Mouse (Mus musculus): ENCODE results near the gene Usp32.

DNA sequence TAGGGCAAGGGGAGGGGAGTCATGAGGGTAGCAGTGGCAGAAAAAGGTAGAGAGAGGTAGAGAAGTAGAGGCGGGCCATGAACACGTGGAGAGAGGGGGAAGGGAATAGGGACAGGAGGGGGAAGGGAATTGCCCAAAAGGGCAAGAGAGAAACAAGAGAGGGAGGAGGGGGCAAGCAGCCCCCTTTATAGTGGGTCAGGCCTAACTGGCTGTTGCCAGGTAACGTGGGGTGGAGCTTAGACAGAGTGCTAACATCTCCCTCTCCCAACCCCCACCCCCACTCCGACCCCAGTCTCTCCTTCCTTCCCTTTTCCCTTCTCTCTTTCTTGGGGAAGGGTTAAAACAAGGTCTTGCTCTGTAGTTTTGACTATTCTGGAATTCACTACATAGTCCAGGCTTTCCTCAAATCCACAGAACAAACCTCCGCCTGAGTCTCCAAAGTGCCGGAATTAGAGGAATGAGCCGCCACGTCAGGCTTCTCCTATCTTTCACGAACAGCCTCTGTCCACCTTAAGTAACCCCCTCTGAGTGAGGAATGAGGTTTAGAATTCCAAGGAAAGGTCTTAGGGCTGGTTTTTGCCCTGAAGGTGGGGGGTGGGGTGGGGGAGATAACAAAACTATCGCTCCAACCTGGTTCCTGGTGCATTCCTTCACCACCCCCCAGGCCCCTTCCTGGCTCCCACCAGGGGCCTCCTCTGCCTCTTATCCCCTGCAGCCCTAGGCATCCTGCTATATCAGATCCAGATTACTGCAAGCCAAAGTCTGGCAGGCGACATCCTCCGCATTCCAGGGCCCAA is 195.1 kb downstream of the Usp32 start:
- TF ChIP-seq CTCF (IDR thresholded peaks at IDR 0.05; ENCODE audit: low read depth, low read length) (no peak), GATA1 (IDR thresholded peaks at IDR 0.05; ENCODE audit: borderline replicate concordance, low read length) (no peak), TAL1 (conservative IDR thresholded peaks at IDR 0.05; ENCODE audit: low read depth, low read length) (no peak), POLR2AphosphoS5 (IDR thresholded peaks at IDR 0.05; ENCODE audit: insufficient replicate concordance, low read depth, low read length) (no peak), GATA2 (IDR thresholded peaks at IDR 0.05; ENCODE audit: borderline replicate concordance, low read depth, low read length) (no peak)
